Mouse (Mus musculus) thymus, adult 2 months (tissue): Measurements from ENCODE around the gene Mad1l1.

Experiments used
- CTCF ChIP-seq: fragments of 200-500 bp; IDR thresholded peaks from 2 replicates; pipeline ENCODE4 v1.5.1; 2012; ENCODE audit warnings: mild to moderate bottlenecking, control low read depth, low read length, moderate library complexity, borderline replicate concordance; ENCODE audit not compliant: control insufficient read depth, poor library complexity, insufficient read depth; ENCODE audit errors: extremely low read depth
- POLR2A ChIP-seq: fragments of 200-500 bp; IDR thresholded peaks from 2 replicates; pipeline ENCODE4 v1.6.1; 2012; ENCODE audit warnings: mild to moderate bottlenecking, low read length, control low read depth, moderate library complexity; ENCODE audit not compliant: control insufficient read depth, poor library complexity, insufficient read depth; ENCODE audit errors: extremely low read depth

GRCm38 (mm10) chr5:140262401-140262800 is 59.0 kb downstream of the Mad1l1 start:
- TF ChIP-seq POLR2A (no peak), CTCF (no peak)
